Mouse (Mus musculus): Measurements from ENCODE around the gene Shld2.

Shld2 gene

DNA sequence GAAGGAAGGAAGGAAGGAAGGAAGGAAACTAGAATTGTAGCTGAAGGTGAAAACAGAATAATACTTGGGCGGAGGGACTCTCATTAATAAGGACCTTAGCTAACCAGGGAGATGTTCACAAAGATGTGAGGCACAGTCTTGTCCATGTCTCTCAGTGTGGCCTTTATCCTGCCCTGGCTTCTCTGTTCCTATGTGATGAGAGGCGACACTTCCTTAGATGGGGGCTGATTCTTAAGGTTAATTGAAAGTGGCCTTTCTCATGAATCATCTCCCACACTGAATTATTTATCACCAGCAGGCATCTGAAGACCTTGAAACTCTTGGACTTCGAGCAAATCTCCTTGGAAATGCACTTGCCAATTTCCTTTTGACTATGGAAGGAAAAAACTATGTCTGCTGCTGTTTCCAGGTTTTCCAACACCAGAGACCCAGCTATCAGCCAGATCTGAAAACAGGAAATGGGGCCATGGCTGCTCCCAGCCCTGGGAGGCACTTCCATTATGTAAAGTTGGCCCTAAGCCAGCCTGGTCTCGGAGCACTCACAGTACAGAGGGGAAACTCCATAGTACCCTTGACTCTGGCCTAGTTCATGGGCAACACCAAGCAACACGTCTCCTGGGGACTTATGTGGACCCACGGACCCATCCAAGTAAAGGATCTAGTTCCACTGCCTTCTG lies 94.7 kb downstream of the Shld2 start:
- peak; percentile 65 to 71 for DNase-seq

DNA sequence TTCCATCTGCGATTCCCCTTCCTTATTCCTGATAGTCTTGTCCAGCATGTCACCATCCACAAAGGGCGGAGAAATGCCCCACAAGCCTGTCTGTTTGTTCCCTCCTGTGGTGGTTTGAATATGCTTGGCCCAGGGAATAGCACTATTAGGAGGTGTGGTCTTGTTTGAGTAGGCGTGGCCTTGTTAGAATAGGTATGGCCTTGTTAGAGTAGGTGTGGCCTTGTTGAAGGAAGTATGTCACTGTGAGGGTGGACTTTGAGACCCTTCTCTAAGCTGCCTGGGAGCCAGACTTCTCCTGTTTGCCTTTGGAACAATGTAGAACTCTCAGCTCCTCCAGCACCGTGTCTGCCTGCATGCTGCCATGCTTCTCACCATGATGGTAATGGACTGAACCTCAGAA lies 100.4 kb downstream of the Shld2 start:
- no peak for DNase-seq

DNA sequence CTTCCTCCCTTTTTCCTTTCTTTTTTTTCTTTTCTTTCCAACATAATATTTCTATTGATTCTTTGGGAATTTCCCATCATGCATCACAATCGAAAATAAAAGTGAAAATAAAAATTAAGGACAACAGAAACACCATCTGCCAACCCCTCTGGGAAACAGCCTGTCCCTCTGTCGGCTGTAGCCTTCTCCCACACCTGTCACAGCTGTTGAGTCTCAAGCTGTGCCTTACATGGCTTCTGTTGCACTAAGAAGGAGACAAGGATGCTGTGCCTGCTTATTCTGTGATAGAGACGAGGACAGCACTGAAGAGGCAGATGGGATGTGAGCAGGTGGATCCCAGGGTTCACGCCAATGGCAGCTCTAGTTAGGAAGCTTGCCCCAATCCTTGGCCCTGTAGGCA lies 101.2 kb downstream of the Shld2 start:
- no peak for DNase-seq

DNA sequence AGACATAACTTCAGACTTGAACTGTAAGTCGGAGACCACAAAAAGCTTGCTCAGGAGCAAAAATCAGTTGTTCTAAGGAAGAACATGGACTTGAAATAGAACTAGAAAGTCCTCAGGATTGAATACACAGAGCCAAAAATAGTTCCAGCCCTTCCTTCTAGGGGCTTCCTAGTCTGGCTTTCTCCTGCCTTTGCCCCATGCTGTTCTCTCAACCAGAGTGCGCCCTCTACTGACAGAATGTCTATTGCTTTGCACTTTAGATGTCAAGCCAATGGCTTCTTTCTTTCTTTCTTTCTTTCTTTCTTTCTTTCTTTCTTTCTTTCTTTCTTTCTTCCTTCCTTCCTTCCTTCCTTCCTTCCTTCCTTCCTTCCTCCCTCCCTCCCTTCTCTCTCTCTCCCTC lies 101.6 kb downstream of the Shld2 start:
- DNase-seq: peak in 1 of 2 experiments; percentile 44

DNA sequence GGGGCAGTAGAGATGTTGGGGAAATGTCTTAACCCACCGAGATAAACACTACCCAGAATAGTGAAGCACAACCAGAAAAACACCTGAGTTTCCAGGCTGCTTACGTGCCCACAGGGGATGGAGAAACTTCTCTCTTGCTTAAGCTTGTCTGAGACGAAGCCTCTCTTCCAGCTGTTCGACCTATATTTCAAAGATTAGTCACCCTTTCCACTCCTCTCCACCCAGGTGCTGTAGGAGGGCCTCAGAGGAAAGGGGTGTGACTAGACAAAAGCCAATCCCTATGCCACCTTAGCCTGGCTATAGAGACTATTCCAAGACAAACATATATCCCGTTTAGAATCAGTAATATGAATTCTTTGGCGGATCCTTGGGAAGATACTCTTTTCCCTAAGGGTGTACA lies 102.3 kb downstream of the Shld2 start:
- no peak for DNase-seq

DNA sequence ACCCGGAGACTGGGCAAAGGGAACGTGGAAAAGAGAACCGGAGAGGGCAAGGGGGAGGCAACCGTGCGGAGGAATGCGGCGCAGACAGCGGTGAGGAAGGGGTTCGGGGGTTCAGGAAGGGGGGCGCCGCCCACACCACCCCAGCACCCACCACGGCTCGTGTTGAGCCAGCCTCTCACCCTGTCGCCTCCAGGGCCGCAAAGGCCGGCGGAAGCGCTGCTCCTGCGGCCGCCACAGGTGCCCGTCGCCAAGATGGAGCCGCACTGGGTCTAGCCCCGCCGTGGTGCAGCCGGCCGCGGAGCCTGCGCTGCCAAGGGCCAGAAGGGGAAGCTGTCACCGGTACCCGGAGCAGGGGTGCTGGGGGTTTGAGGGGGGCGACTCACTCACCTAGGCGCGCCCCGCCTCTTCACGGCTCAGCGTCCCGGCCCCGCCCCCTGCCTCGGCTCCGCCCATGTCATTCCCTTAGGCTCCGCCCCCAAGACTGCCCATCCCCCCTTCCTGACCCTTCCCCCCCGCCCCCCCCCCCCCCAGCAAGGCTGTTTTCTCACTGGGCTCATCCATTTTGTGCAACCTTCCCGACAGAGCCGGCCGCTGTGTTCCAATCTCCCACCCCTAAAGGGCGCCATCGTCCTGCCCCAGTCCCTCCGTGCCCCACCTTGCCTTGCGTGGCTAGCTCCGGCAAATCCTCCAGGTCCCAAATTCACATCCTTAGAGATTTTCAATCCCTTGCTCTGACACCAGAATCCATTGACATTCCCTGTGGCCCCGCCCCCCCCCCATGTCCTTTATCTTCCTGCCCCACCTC lies 108.9 kb downstream of the Shld2 start, which contains the start of gene Gprin2:
Gene Gprin2, minus strand, starts transcription at position 423 of the 805 bp plus-strand sequence.
- DNase-seq: peak; percentile 22 to 44

DNA sequence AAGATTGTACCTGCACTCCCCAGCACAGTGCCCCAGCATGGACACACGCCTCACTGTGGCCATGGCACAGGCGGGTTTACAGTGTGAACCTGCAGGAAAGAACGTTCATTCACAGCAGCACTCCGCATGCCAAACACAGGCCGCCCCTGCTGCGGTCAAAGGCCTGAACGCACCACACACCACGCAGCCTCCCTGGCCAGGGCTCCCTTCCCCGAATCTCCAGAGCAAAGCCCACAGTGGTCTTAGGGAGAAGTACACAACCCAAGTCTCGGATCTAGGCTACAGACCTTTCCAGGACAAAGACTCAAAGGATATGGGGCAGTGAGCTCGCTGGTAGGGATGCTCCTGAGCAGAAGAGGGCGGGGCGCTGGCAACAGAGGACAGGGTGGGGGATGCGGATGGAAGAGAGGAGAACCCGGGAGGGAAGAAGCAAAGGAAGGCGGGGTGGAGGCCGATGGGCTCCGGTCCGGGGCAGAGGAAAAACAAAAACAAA lies 109.5 kb downstream of the Shld2 start:
- peak; percentile 41 to 42 for DNase-seq

DNA sequence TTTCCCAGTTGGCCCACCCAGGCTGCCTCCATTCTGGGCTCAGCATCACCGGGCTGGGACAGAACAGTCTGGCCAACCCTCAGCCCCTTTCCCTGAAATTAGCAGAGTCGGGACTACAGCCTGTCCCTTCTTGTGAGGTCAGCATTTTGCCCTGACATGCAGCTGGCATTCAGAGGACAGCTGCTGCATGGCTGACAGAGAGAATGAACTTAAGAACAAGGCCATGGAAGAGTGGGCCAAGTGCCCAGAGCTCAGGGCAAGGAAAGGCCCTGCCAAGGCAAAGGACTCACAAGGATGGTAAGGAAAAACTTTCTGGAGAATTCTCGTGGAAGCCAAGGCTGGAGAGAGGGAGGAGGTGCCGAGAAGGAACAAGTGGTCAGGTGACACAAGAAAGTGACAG lies 113.6 kb downstream of the Shld2 start:
- no peak for DNase-seq

DNA sequence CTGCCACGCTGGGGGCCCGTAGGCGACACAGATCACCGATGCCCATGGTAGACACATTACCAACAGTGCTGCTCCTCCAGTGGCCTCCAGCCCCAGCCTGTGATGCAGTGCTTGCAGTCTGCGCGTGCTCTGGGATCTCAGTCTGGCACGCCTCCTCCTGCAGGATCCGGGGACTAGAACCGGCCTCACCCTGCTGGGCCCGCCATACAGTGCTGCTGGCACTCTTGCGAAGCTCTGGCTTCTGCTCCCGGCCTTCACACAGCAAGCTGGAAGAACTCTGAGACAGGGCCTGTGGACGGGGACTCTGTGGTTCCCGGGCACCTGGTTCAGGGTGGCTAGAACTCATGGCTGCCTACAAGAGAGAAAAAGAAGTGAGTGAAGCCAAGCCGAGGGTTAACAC lies 114.8 kb downstream of the Shld2 start:
- DNase-seq: no peak

DNA sequence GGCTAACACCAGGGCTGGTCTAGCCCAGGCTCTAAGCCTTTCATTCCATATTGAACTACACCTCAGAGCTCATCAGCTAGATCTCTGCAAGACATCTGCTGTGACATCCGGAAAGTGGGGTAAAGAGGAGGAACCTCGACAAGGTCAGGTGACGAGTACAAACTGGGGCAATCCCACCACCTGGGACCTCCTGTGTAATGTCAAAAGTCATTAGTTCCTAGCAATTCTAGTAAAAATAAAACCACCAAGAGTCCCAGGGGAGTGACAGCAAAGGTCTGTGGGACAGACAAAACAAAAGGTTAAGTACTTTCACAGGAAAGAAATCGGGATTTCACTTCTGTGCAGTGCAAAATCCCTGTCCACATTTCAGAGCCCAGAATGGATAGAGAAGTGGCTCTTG lies 116.4 kb downstream of the Shld2 start:
- no peak for DNase-seq

DNA sequence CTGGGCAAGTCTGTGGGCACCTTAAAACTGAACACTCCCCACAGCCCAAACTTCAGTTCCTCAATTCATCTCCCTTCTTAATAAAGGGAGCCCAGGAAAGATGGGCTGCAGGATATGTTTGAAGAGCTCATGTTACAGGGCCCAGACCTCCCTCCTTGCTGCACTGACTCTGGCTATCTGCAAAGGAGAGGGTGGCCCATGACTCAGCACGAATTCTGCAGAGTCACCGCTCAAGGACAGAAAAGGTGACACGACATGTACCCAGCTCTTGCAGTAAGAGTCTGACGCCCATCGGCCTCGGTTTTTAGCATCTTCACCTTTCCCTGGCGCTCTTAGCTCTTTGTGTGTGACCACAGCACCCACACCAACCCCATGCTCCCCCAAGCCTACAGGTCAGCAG lies 119.9 kb downstream of the Shld2 start:
- DNase-seq: no peak

DNA sequence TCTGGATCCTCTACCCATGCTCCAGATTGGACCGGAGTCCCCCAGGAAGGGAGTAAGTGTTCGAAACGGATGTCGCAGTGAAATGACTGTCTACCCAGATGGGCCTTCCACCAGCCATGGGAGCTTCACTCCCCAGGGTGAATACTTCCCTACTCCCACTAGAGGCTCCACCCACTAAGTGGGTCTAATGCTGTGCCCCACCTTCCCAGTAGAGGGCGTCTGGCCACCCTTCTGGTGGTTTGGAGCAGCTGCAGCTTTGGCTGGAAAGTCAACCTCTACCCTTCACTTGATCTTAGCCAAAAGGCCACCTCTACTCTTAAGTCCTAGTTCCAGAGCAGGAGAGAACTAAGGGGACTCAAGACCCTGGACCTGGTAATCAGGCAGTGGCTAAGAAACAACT lies 121.7 kb downstream of the Shld2 start:
- DNase-seq: peak; percentile 72 to 80

Data from lung, postnatal 4 days (tissue).